Mouse (Mus musculus) erythroblast, adult 5-6 weeks (primary cell): Measurements from ENCODE around the gene Celsr1. TPM values are rescaled to one million over a fixed set of nuclear protein-coding genes. Genes with fewer than 3 reads are reported as not detected.

Experiments
- ATAC-seq: replicated peaks from 2 replicates; pipeline ENCODE4 v1.8.0; 2016; ENCODE audit warnings: moderate number of reproducible peaks, mild to moderate bottlenecking, moderate TSS enrichment, inconsistent platforms; ENCODE audit not compliant: poor library complexity, low FRiP score, severe bottlenecking
- total RNA-seq, 2 experiments: library from RNA; stranded (forward) in 1 of 2; stranded (reverse) in 1 of 2; fragments of 150-400 nt in 1 of 2; fragments of 200-764, 138-1000 nt in 1 of 2; gene quantifications; 2 replicates each; pipeline versions ENCODE4 v1.2.3 to v1.2.4; 2015 to 2017; ENCODE audit warnings: low replicate concordance in 2 of 2

The Celsr1 gene
- total RNA-seq, 2 experiments from 2014 or later = 0.38 to 0.60 TPM

GRCm38 (mm10) chr15:86004048-86004447 lies 29.5 kb downstream of the Celsr1 start:
- ATAC-seq = no peak

- ATAC-seq = no peak
Measured at GRCm38 (mm10) chr15:86000706-86001292, 32.8 kb downstream of the Celsr1 start.

GRCm38 (mm10) chr15:85998525-85999230 lies 34.9 kb downstream of the Celsr1 start:
- ATAC-seq = no peak

GRCm38 (mm10) chr15:85996031-85996765 lies 37.4 kb downstream of the Celsr1 start:
- ATAC-seq = peak; percentile 86

- ATAC-seq = no peak
Measured at GRCm38 (mm10) chr15:85994906-85995608, 38.5 kb downstream of the Celsr1 start.

GRCm38 (mm10) chr15:85993931-85994583 lies 39.5 kb downstream of the Celsr1 start:
- no peak for ATAC-seq

GRCm38 (mm10) chr15:85993386-85993785 lies 40.2 kb downstream of the Celsr1 start:
- no peak for ATAC-seq

- ATAC-seq = no peak
Measured at GRCm38 (mm10) chr15:85992125-85992495, 41.5 kb downstream of the Celsr1 start.

GRCm38 (mm10) chr15:85991453-85992124 lies 42.0 kb downstream of the Celsr1 start:
- no peak for ATAC-seq

- ATAC-seq = no peak
Measured at GRCm38 (mm10) chr15:85990696-85991443, 42.7 kb downstream of the Celsr1 start.

- no peak for ATAC-seq
Measured at GRCm38 (mm10) chr15:85987896-85988295, 45.7 kb downstream of the Celsr1 start.

GRCm38 (mm10) chr15:85986170-85986569 lies 47.4 kb downstream of the Celsr1 start:
- no peak for ATAC-seq

- no peak for ATAC-seq
Measured at GRCm38 (mm10) chr15:85985601-85986000, 48.0 kb downstream of the Celsr1 start.

- ATAC-seq = no peak
Measured at GRCm38 (mm10) chr15:85983131-85983530, 50.4 kb downstream of the Celsr1 start.

GRCm38 (mm10) chr15:85982416-85982775 lies 51.2 kb downstream of the Celsr1 start:
- ATAC-seq = peak; percentile 29; the same call in 1 of the 2 replicates

GRCm38 (mm10) chr15:85981768-85982415 lies 51.7 kb downstream of the Celsr1 start:
- ATAC-seq = peak; percentile 91

GRCm38 (mm10) chr15:85977086-85977485 lies 56.5 kb downstream of the Celsr1 start:
- ATAC-seq = no peak

GRCm38 (mm10) chr15:85975746-85976145 lies 57.8 kb downstream of the Celsr1 start:
- no peak for ATAC-seq
